Mouse (Mus musculus) limb, embryonic 14.5 days (tissue): ENCODE data around the gene Ephb6. TPM values are rescaled to one million over a fixed set of nuclear protein-coding genes. Genes with fewer than 3 reads are reported as not detected.
A peak's percentile ranks its signal among the peaks of the same experiment; 100 is the strongest.
"Not testable (repeated sequence)": the region's sequence is repeated elsewhere in the genome, so short reads cannot be mapped to it uniquely, and the experiment has no call there.

Experiments used
- ATAC-seq: fragments of 200-750 bp; cut with Nextera tagmentation; 2 replicates; pipeline ENCODE4 v1.8.0; 2017; ENCODE audit warnings: low read depth, moderate number of reproducible peaks, moderate TSS enrichment; ENCODE audit not compliant: low FRiP score
- DNase-seq: peaks from one replicate; pipeline ENCODE4 v3.0.0-alpha.2; 2015; ENCODE audit warnings: low spot score
- H3K27ac ChIP-seq: fragments of 300-500 bp; sonication (generic); replicated peaks from 2 replicates; pipeline ENCODE4 v1.5.1; 2014; ENCODE audit warnings: low read depth, mild to moderate bottlenecking, low read length, moderate library complexity, mixed read lengths
- H3K27me3 ChIP-seq: fragments of 300-500 bp; sonication (generic); 2 replicates; pipeline ENCODE4 v1.6.1; 2014; ENCODE audit warnings: low read length, mixed read lengths; ENCODE audit not compliant: control insufficient read depth, insufficient read depth
- H3K36me3 ChIP-seq: fragments of 300-500 bp; sonication (generic); 2 replicates; pipeline ENCODE4 v1.6.1; 2014; ENCODE audit warnings: mild to moderate bottlenecking, low read length, moderate library complexity, mixed read lengths; ENCODE audit not compliant: control insufficient read depth, insufficient read depth
- H3K4me1 ChIP-seq: fragments of 300-500 bp; sonication (generic); 2 replicates; pipeline ENCODE4 v1.6.1; 2014; ENCODE audit warnings: antibody characterized with exemption, low read length, mixed read lengths; ENCODE audit not compliant: control insufficient read depth, insufficient read depth
- H3K4me2 ChIP-seq: fragments of 300-500 bp; sonication (generic); replicated peaks from 2 replicates; pipeline ENCODE4 v1.6.1; 2014; ENCODE audit warnings: low read depth, mild to moderate bottlenecking, low read length, moderate library complexity; ENCODE audit not compliant: severe bottlenecking
- H3K4me3 ChIP-seq: fragments of 300-500 bp; sonication (generic); replicated peaks from 2 replicates; pipeline ENCODE4 v1.5.1; 2014; ENCODE audit warnings: low read length
- H3K9ac ChIP-seq: fragments of 300-500 bp; sonication (generic); 2 replicates; pipeline ENCODE4 v1.6.1; 2014; ENCODE audit warnings: mild to moderate bottlenecking, low read depth, low read length, moderate library complexity; ENCODE audit not compliant: severe bottlenecking
- H3K9me3 ChIP-seq: fragments of 300-500 bp; sonication (generic); 2 replicates; pipeline ENCODE4 v1.6.1; 2016; ENCODE audit warnings: low read length; ENCODE audit not compliant: control insufficient read depth
- POLR2A ChIP-seq: fragments of 200-500 bp; IDR thresholded peaks from 2 replicates; pipeline ENCODE4 v1.8.0; 2012; ENCODE audit warnings: inconsistent platforms, mild to moderate bottlenecking, moderate library complexity, borderline replicate concordance; ENCODE audit not compliant: insufficient read depth, insufficient read length; ENCODE audit errors: extremely low read depth
- WGBS: fragments of 180-500 bp; shearing (Covaris S2); extraction: QIAGEN DNeasy Blood & Tissue Kit; methylation state at CpG from one replicate; pipeline ENCODE4 v1.1.7; 2014; 5-methylcytosine and 5-hydroxymethylcytosine counted together
- polyA plus RNA-seq, 2 experiments: library from polyadenylated mRNA; depleted of rRNA in 1 of 2; stranded (reverse) in 1 of 2; unstranded in 1 of 2; fragments of >200 nt; fragmentation: Nextera tagmentation in 1 of 2; extraction: Ambion mirVana in 1 of 2; gene quantifications; 2 replicates each; pipeline versions ENCODE4 v1.2.1 to v1.2.3; 2012 to 2014

Ephb6 gene
- polyA plus RNA-seq, 2 experiments, result 16.6 to 16.7 TPM

DNA sequence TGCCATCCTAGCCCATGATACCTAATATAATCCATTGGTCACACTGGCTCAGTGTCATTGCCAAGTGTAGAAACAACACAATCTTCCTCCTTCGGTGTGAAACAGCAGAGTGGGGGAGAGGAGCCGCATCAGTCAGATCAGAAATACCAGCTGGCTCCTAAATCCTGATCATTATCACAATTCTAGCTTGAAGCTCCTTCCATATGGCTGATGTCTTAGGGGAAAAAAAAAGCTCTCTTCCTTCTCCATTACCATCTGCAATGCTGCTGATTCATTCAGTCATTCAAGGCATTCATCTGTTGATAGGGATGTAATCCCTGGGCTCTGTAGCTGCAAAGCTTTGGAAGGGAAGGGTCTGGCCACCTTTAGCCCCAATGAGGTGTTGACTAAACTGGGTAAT, 45.0 kb upstream of the Ephb6 start:
- WGBS, result 78% methylated on average over 2 of the region's 2 CpGs
- Histone ChIP-seq H3K4me2 (no peak overlapping the region), H3K27me3 (no peaks in the 10 kb centered on the region), H3K36me3 (no peaks in the 10 kb centered on the region), H3K4me3 (no peak overlapping the region), H3K9ac (no peak overlapping the region), H3K9me3 (no peaks in the 10 kb centered on the region), H3K4me1 (no peaks in the 10 kb centered on the region), H3K27ac (no peak overlapping the region)
- TF ChIP-seq POLR2A, result no peak
- ATAC-seq (no peak), DNase-seq (no peak)

DNA sequence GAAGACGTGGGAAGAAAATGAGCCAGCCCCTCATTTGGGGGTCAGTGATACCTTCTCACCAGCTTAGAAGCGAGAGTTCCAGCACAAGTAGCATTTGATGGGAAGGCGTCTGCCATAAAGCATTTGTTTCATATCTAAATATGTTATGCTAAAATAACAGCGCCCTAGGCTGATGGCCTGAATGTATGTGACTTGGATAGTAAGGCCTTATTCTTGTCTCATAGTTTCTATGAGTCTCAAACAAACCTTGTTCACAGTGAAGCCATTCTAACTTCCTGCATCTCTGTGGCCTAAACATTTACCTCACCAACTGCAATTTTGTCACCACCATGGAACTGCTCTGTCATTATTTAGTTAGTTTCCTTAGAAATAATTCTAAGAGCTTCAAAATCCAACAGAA, 42.7 kb upstream of the Ephb6 start:
- Histone ChIP-seq H3K4me3 (0 out of 2 replicates have a peak overlapping the region, but pooled peaks have one; percentile 18), H3K4me1 (no peaks in the 10 kb centered on the region), H3K27ac (no peak overlapping the region), H3K4me2 (no peak overlapping the region), H3K27me3 (no peaks in the 10 kb centered on the region), H3K36me3 (no peaks in the 10 kb centered on the region), H3K9ac (no peak overlapping the region), H3K9me3 (no peaks in the 10 kb centered on the region)
- WGBS, result 94% methylated on average over 4 of the region's 4 CpGs
- ATAC-seq, result no peak
- no peak for DNase-seq
- no peak for TF ChIP-seq POLR2A

- not testable (repeated sequence) for H3K4me2 ChIP-seq, DNase-seq, ATAC-seq, H3K36me3 ChIP-seq, H3K4me1 ChIP-seq, H3K9me3 ChIP-seq, H3K27ac ChIP-seq, H3K9ac ChIP-seq, H3K27me3 ChIP-seq
- 50% methylated on average over 4 of the region's 23 CpGs for WGBS
- 0 out of 2 replicates have a peak overlapping the region, but pooled peaks have one; percentile 18 for H3K4me3 ChIP-seq
Observed at GRCm38 (mm10) chr6:41563104-41563951, 42.0 kb upstream of the Ephb6 start.

DNA sequence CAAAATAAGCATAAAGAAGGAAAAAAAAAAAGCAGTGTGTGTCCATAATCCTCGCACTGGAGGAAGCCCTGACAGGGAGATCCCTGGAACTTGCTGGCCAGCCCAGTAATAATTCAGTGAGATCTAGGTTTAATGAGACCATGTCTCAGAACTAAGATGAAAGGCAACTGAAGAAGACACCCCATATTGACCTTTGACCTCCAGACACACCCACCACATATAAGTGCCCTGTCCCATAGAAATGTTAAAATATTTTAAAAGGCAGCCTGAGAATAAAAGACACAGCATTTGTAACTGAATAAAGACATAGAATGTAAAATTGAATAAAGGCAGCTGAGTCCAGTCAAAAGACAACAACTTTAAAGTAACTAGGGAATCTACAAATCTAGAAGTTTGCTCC, 40.0 kb upstream of the Ephb6 start:
- H3K27ac ChIP-seq, result no peak overlapping the region
- H3K9me3 ChIP-seq, result no peaks in the 10 kb centered on the region
- H3K4me3 ChIP-seq, result no peak overlapping the region
- H3K36me3 ChIP-seq, result no peaks in the 10 kb centered on the region
- no peak for ATAC-seq
- DNase-seq, result no peak
- TF ChIP-seq POLR2A, result no peak
- no peak overlapping the region for H3K4me2 ChIP-seq
- no peaks in the 10 kb centered on the region for H3K4me1 ChIP-seq
- H3K27me3 ChIP-seq, result no peaks in the 10 kb centered on the region
- 70% methylated on average over 1 of the region's 1 CpGs for WGBS
- no peak overlapping the region for H3K9ac ChIP-seq

- Histone ChIP-seq H3K9ac (no peak overlapping the region), H3K36me3 (no peaks in the 10 kb centered on the region), H3K4me2 (no peak overlapping the region), H3K4me3 (no peak overlapping the region), H3K27me3 (no peaks in the 10 kb centered on the region), H3K4me1 (no peaks in the 10 kb centered on the region), H3K27ac (no peak overlapping the region), H3K9me3 (no peaks in the 10 kb centered on the region)
- 87% methylated on average over 4 of the region's 4 CpGs for WGBS
- TF ChIP-seq POLR2A, result no peak
- ATAC-seq (no peak), DNase-seq (no peak)
Observed at GRCm38 (mm10) chr6:41566965-41567364, 38.3 kb upstream of the Ephb6 start.

DNA sequence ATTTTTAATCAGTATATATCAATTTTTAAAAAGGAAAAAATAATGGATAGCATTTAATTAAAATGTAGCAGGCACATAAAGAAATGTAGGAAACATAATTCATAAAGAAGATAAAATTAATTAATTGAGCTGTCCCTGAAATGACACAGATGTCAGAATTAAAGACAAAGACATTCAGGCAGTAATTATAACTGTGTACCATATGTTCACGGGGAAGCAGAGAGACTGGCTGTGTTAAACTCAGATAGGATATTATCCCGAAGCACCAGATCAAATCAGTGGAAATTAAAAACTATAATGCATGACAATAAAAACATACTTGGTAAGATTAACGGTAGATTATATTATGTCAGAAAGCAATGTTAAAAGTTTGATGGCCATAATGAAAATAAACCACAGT, 36.2 kb upstream of the Ephb6 start:
- H3K36me3 ChIP-seq, result no peaks in the 10 kb centered on the region
- H3K4me3 ChIP-seq, result no peak overlapping the region
- H3K27me3 ChIP-seq, result no peaks in the 10 kb centered on the region
- no peak overlapping the region for H3K27ac ChIP-seq
- TF ChIP-seq POLR2A, result no peak
- DNase-seq (no peak), ATAC-seq (no peak)
- WGBS, result 73% methylated on average over 3 of the region's 3 CpGs
- H3K4me1 ChIP-seq, result no peaks in the 10 kb centered on the region
- no peak overlapping the region for H3K4me2 ChIP-seq
- no peaks in the 10 kb centered on the region for H3K9me3 ChIP-seq
- no peak overlapping the region for H3K9ac ChIP-seq
